Mouse (Mus musculus) lung, postnatal 0 days (tissue): Measurements from ENCODE around the gene Nek11. TPM values are rescaled to one million over a fixed set of nuclear protein-coding genes. Genes with fewer than 3 reads are reported as not detected.

Experiments used
- ATAC-seq: fragments of 200-750 bp; cut with Nextera tagmentation; 2 replicates; pipeline ENCODE4 v1.8.0; 2017; ENCODE audit warnings: moderate library complexity
- DNase-seq: peaks from one replicate; pipeline ENCODE4 v3.0.0-alpha.2; 2016; ENCODE audit warnings: low spot score
- H3K27ac ChIP-seq: fragments of 300-500 bp; sonication (generic); 2 replicates; pipeline ENCODE4 v1.5.1; 2014; ENCODE audit warnings: antibody characterized with exemption, mild to moderate bottlenecking, low read length, mixed read lengths
- H3K27me3 ChIP-seq: fragments of 300-500 bp; sonication (generic); replicated peaks from 2 replicates; pipeline ENCODE4 v1.6.1; 2014; ENCODE audit warnings: low read length, mixed read lengths; ENCODE audit not compliant: insufficient read depth
- H3K36me3 ChIP-seq: fragments of 300-500 bp; sonication (generic); 2 replicates; pipeline ENCODE4 v1.6.1; 2014; ENCODE audit warnings: low read length, mixed read lengths; ENCODE audit not compliant: insufficient read depth
- H3K4me1 ChIP-seq: fragments of 300-500 bp; sonication (generic); 2 replicates; pipeline ENCODE4 v1.6.1; 2014; ENCODE audit warnings: antibody characterized with exemption, low read depth, low read length, mixed read lengths; ENCODE audit not compliant: insufficient read depth
- H3K4me2 ChIP-seq: fragments of 300-500 bp; sonication (generic); replicated peaks from 2 replicates; pipeline ENCODE4 v1.6.1; 2014; ENCODE audit warnings: low read depth, mild to moderate bottlenecking, low read length, moderate library complexity, mixed read lengths
- H3K4me3 ChIP-seq: fragments of 300-500 bp; sonication (generic); 2 replicates; pipeline ENCODE4 v1.5.1; 2014; ENCODE audit warnings: low read depth, low read length
- H3K9ac ChIP-seq: fragments of 300-500 bp; sonication (generic); replicated peaks from 2 replicates; pipeline ENCODE4 v1.6.1; 2014; ENCODE audit warnings: low read depth, mild to moderate bottlenecking
- H3K9me3 ChIP-seq: fragments of 300-500 bp; sonication (generic); 2 replicates; pipeline ENCODE4 v1.6.1; 2016; ENCODE audit warnings: low read length, mixed read lengths
- CTCF ChIP-seq: IDR thresholded peaks from 2 replicates; pipeline ENCODE4 v1.5.1; 2016; ENCODE audit warnings: antibody characterized with exemption, mild to moderate bottlenecking
- EP300 ChIP-seq: IDR thresholded peaks from 2 replicates; pipeline ENCODE4 v1.6.1; 2016; ENCODE audit warnings: antibody characterized with exemption, mild to moderate bottlenecking, control low read depth
- WGBS: fragments of 180-500 bp; shearing (Covaris S2); extraction: QIAGEN DNeasy Blood & Tissue Kit; methylation state at CpG from one replicate; pipeline ENCODE4 v1.1.7; 2014; 5-methylcytosine and 5-hydroxymethylcytosine counted together
- polyA plus RNA-seq: library from polyadenylated mRNA; unstranded; fragments of >200 nt; fragmentation: Nextera tagmentation; extraction: Ambion mirVana; gene quantifications from 2 replicates; pipeline ENCODE4 v1.2.1, GENCODE M21; 2015

The Nek11 gene
- polyA plus RNA-seq, 1 experiment from 2014 or later = 3.2 TPM

DNA sequence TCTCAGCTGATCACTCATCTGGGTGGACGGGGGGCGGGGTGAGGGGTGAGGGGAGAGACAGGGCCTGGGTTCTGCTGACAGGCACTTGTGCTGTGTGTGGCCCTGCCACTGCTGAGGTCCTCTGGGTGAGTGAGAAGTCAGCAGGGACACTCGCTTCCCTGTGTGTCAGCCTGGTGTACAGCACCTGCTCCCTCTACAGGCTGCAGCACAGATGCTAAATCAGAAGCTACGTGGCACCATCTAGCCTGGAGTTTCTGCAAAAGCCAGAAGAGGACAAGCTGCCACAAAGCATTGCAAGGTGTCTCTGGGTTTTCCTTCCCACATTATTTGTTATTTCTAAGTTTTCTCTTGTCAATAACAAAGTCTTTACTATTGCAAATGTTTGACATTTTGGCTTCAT lies 180.9 kb downstream of the Nek11 start:
- no peaks in the 10 kb centered on the region for H3K36me3 ChIP-seq
- 46% methylated on average over 4 of the region's 4 CpGs for WGBS
- no peaks in the 10 kb centered on the region for H3K27me3 ChIP-seq
- no peaks in the 10 kb centered on the region for H3K9me3 ChIP-seq
- H3K27ac ChIP-seq = no peak overlapping the region
- no peak for TF ChIP-seq EP300
- TF ChIP-seq CTCF = peak; percentile 52
- no peak for DNase-seq
- no peak overlapping the region for H3K4me2 ChIP-seq
- H3K9ac ChIP-seq = no peak overlapping the region
- ATAC-seq = no peak
- no peak overlapping the region for H3K4me3 ChIP-seq
- no peaks in the 10 kb centered on the region for H3K4me1 ChIP-seq

DNA sequence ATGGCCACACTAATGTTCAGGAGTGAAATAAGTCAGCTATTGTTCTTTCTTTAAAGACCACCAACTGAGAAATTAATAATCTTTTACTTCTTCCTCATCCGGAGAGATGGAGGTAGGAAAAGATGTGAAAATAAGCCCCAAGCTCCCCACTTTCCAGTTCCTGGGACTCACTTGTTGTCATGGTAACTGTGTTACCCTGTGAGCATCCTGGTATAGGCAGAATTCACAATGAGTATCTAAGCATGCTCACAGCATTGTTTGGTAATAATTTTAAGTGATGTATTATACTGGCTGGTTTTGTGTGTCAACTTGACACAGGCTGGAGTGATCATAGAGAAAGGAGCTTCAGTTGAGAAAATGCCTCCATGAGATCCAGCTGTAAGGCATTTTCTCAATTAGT lies 195.0 kb downstream of the Nek11 start:
- Histone ChIP-seq H3K9ac (no peak overlapping the region), H3K4me1 (no peaks in the 10 kb centered on the region), H3K36me3 (no peaks in the 10 kb centered on the region), H3K27ac (no peak overlapping the region), H3K9me3 (no peaks in the 10 kb centered on the region), H3K4me3 (no peak overlapping the region), H3K27me3 (no peaks in the 10 kb centered on the region), H3K4me2 (no peak overlapping the region)
- DNase-seq (no peak), ATAC-seq (no peak)
- no peak for TF ChIP-seq EP300
- TF ChIP-seq CTCF = no peak
- 58% methylated on average over 1 of the region's 1 CpGs for WGBS

DNA sequence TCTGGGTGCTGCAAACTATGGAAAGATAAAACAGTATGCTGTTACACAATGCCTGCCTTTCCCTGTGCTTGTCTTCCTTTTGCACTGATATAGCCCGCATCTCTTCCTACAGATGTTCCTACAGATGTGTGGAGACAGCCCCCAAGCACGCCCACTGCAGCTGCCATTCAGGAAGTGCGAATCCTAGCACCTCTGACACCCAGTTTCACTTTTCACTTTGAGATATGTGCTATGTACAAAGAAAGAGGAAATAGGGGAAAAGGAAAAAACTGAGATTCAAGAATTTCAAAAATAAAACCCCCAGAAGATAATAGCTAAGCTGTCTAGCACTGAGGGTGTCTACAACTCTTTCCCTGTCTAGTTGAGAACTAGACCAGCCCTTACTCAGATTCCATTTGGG lies 208.6 kb downstream of the Nek11 start:
- no peak for TF ChIP-seq EP300
- no peak for TF ChIP-seq CTCF
- no peaks in the 10 kb centered on the region for H3K4me1 ChIP-seq
- 51% methylated on average over 3 of the region's 3 CpGs for WGBS
- no peak overlapping the region for H3K4me3 ChIP-seq
- ATAC-seq = no peak
- no peak for DNase-seq
- H3K36me3 ChIP-seq = no peaks in the 10 kb centered on the region
- H3K27ac ChIP-seq = no peak overlapping the region
- H3K27me3 ChIP-seq = no peaks in the 10 kb centered on the region
- no peak overlapping the region for H3K9ac ChIP-seq
- H3K4me2 ChIP-seq = no peak overlapping the region
- no peaks in the 10 kb centered on the region for H3K9me3 ChIP-seq

DNA sequence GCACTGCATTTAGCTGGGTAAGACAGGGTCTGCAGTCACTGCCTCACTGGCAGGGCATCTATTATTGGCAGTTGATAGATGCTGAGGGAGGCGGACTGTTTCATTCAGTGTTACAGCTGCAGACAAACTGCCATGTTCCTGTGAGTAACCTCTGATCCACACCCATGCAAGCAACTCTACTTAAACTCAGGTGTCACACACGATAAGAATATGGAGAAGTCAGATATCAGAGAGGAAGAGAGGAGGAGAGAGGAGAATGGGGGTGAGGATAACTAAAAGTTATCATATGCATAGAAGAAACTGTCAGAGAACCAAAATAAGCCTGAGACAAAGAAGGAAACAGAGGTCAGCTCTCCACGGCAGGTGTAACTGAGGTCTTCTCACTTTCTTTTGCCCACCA lies 212.9 kb downstream of the Nek11 start:
- no peak overlapping the region for H3K9ac ChIP-seq
- H3K4me1 ChIP-seq = no peaks in the 10 kb centered on the region
- no peaks in the 10 kb centered on the region for H3K9me3 ChIP-seq
- H3K27ac ChIP-seq = no peak overlapping the region
- DNase-seq (no peak), ATAC-seq (no peak)
- H3K4me3 ChIP-seq = no peak overlapping the region
- WGBS = 77% methylated on average over 3 of the region's 3 CpGs
- no peaks in the 10 kb centered on the region for H3K27me3 ChIP-seq
- TF ChIP-seq EP300 (no peak), CTCF (no peak)
- H3K4me2 ChIP-seq = no peak overlapping the region
- no peaks in the 10 kb centered on the region for H3K36me3 ChIP-seq

DNA sequence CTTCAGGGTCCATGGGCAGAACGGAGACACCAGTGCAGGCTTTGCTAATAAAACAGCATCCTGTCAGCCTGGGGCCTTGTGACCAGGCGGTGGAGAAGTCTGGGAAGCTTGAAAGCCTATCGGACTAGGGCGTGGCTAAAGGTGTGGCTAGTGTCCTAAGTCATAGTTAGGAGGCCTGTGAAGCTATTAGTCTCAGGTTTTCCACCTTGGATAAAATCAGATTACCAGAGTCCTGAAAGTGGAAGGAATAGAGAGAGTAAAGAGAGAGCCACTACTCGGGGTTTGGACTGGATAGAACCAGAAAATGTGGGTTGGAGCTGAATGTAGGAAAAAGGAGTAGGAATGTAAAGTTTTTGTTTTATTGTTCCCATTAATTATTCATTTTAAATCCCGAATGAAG lies 250.3 kb downstream of the Nek11 start, which contains the start of gene 1700080E11Rik:
1700080E11Rik (minus strand) TSS at position 101 of the 400 bp plus-strand sequence.
- Histone ChIP-seq H3K4me3 (no peak within 1 kb of the TSS), H3K27me3 (no peaks in the 10 kb centered on the region), H3K4me2 (no peak within 1 kb of the TSS), H3K9me3 (no peaks in the 10 kb centered on the region), H3K36me3 (no peaks in the 10 kb centered on the region), H3K4me1 (no peaks in the 10 kb centered on the region), H3K27ac (no peak within 1 kb of the TSS), H3K9ac (no peak within 1 kb of the TSS)
- no peak for TF ChIP-seq EP300
- no peak for TF ChIP-seq CTCF
- ATAC-seq (no peak), DNase-seq (no peak)
- WGBS = 77% methylated on average over 6 of the region's 6 CpGs

DNA sequence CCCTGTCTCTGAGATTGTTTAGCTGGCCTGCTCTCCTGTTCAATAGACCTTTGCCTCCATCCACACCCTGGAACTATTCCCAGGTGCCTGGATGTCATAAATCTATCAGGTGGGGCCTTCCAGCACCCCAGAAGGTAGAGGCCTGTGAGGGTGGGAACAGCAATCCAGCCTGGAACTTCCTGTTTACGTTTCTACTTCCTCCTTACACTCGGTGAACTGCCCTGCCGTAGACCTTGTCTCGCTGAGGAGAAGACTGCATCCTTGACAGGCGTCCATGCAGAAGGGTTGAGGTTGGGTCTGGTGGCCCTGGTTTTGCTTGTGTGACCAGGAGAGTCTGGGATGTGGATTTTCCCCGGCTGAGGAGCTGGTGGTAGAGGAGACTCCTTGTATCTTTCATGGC lies 256.1 kb downstream of the Nek11 start:
- Histone ChIP-seq H3K36me3 (no peaks in the 10 kb centered on the region), H3K27me3 (no peaks in the 10 kb centered on the region), H3K4me2 (no peak overlapping the region), H3K9me3 (no peaks in the 10 kb centered on the region), H3K27ac (no peak overlapping the region), H3K4me1 (no peaks in the 10 kb centered on the region), H3K4me3 (no peak overlapping the region), H3K9ac (no peak overlapping the region)
- WGBS = 52% methylated on average over 6 of the region's 6 CpGs
- no peak for TF ChIP-seq EP300
- no peak for TF ChIP-seq CTCF
- ATAC-seq = no peak
- DNase-seq = no peak

DNA sequence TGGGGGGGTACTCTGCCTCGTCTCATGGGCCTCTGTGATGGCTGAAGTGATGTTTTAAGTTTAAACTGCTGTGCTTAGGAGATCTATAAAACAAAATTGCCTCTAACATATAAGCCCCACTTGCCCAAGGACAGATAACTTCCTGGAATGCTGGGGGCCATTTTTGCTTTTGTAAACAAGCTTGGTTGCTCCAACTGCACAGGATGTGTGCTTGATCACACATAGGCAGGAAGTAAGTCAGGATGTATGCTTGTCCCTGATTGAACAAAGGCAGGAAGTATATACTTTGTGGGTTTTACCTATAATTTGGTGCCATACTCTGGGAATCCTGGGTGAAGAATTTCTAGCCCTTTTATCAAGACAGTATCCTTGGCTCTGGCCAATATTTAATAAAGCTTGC lies 258.9 kb downstream of the Nek11 start:
- Histone ChIP-seq H3K27me3 (no peaks in the 10 kb centered on the region), H3K36me3 (no peaks in the 10 kb centered on the region), H3K9me3 (no peaks in the 10 kb centered on the region), H3K27ac (no peak overlapping the region), H3K4me2 (no peak overlapping the region), H3K9ac (no peak overlapping the region), H3K4me3 (no peak overlapping the region), H3K4me1 (no peaks in the 10 kb centered on the region)
- ATAC-seq (peak; percentile 26; the same call in 1 of the 2 replicates), DNase-seq (peak; percentile 37)
- TF ChIP-seq EP300 = peak; percentile 90
- TF ChIP-seq CTCF = no peak
- 4% methylated on average over 1 of the region's 1 CpGs for WGBS
